Mouse (Mus musculus): ENCODE measurements around the gene Gpkow. TPM values are rescaled to one million over a fixed set of nuclear protein-coding genes. Genes with fewer than 3 reads are reported as not detected.

The Gpkow gene
- polyA plus RNA-seq (2012; ENCODE audit: insufficient read depth, insufficient read length, low replicate concordance, missing spikeins) = not detected in 2 replicates

DNA sequence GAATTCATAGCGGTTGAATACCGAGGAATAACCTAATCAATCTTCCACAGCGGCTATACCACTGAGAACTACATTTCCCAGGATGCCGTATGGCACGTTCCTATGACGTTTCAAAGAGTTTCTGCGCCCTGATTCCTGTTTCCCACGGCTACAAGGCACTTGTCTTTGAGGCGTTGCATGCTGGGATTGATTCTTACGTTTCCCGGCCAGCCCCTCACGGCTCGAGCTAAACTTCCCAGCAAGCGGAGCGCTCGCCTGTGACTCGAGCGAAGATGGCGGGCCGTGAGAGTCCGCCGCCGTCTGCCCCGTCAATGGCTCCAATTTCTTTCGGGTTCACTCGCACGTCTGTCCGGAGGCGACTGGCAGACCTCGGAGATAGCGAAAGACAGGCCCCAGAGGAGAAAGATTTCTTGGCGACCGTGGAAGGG is at the start of gene Gpkow:
TSS of gene Gpkow (plus strand) at position 178 of the 428 bp plus-strand sequence.
- Histone ChIP-seq H3K27ac (ENCODE audit: insufficient read depth, low read depth, low read length) (no peak within 1 kb of the TSS), H3K4me3 (ENCODE audit: insufficient read depth, low read depth, low read length) (peak within 1 kb of the TSS; percentile 78), H3K4me1 (ENCODE audit: control insufficient read depth, insufficient read depth, low read length) (0 out of 2 replicates have a peak, but pooled peaks cover 7% of the 10 kb centered on the region)
- WGBS = 13% methylated on average over 33 of the region's 33 CpGs
- TF ChIP-seq POLR2A (IDR thresholded peaks at IDR 0.05; ENCODE audit: insufficient read depth, low read depth, low read length) (peak; percentile 86), CTCF (IDR thresholded peaks at IDR 0.05; ENCODE audit: insufficient read depth, low read depth, low read length) (no peak)

DNA sequence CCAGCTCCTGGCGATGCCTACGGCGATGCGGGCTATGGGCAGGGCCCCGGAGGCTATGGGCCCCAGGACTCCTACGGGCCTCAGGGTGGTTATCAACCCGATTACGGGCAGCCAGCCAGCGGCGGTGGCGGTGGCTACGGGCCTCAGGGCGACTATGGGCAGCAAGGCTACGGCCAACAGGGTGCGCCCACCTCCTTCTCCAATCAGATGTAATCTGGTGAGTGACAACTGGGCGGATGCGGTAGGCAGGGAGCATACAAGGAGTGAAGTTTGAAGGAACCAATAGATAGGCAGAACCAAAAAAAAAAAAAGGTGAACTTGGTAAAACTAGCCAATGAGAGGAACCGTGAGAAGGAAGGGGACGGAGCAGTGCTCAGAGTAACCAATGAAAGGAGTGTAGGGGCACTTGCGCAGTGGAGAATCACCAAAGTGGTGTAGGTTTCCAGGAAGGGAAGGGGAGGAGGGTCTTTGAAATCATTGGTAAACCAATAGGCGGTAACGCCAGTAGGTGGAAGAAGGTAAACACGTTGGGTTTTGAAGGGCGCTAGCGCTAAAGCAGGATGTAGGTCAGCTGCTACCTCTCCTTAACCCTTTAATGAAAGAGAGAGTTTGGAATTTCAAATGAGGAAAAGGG is 48.1 kb upstream of the Gpkow start:
- WGBS = 19% methylated on average over 25 of the region's 25 CpGs
- TF ChIP-seq CTCF (IDR thresholded peaks at IDR 0.05; ENCODE audit: insufficient read depth, low read depth, low read length) (no peak), POLR2A (IDR thresholded peaks at IDR 0.05; ENCODE audit: insufficient read depth, low read depth, low read length) (0 out of 2 replicates have a peak, but pooled peaks have one; percentile 23)
- peak overlapping the region; percentile 73 for H3K27ac ChIP-seq (ENCODE audit: insufficient read depth, low read depth, low read length)
- H3K4me1 ChIP-seq (ENCODE audit: control insufficient read depth, insufficient read depth, low read length) = peaks cover 15% of the 10 kb centered on the region
- peak overlapping the region; percentile 45 for H3K4me3 ChIP-seq (ENCODE audit: insufficient read depth, low read depth, low read length)

- TF ChIP-seq CTCF (IDR thresholded peaks at IDR 0.05; ENCODE audit: insufficient read depth, low read depth, low read length) (no peak), POLR2A (IDR thresholded peaks at IDR 0.05; ENCODE audit: insufficient read depth, low read depth, low read length) (no peak)
- Histone ChIP-seq H3K4me1 (ENCODE audit: control insufficient read depth, insufficient read depth, low read length) (peaks cover 15% of the 10 kb centered on the region), H3K27ac (ENCODE audit: insufficient read depth, low read depth, low read length) (no peak within 1 kb of the TSS), H3K4me3 (ENCODE audit: insufficient read depth, low read depth, low read length) (peak within 1 kb of the TSS; percentile 42)
- 12% methylated on average over 26 of the region's 26 CpGs for WGBS
Observed at GRCm38 (mm10) chrX:7657221-7657639, 39.7 kb upstream of the Gpkow start, which contains the start of gene Prickle3. TSS of gene Prickle3 (plus strand) at chrX:7657260.

GRCm38 (mm10) chrX:7658031-7658784 is 38.7 kb upstream of the Gpkow start:
- peaks cover 15% of the 10 kb centered on the region for H3K4me1 ChIP-seq (ENCODE audit: control insufficient read depth, insufficient read depth, low read length)
- no peak overlapping the region for H3K4me3 ChIP-seq (ENCODE audit: insufficient read depth, low read depth, low read length)
- no peak for TF ChIP-seq POLR2A (IDR thresholded peaks at IDR 0.05; ENCODE audit: insufficient read depth, low read depth, low read length)
- no peak for TF ChIP-seq CTCF (IDR thresholded peaks at IDR 0.05; ENCODE audit: insufficient read depth, low read depth, low read length)
- no peak overlapping the region for H3K27ac ChIP-seq (ENCODE audit: insufficient read depth, low read depth, low read length)
- WGBS = 39% methylated on average over 15 of the region's 15 CpGs

- H3K4me1 ChIP-seq (ENCODE audit: control insufficient read depth, insufficient read depth, low read length) = peaks cover 15% of the 10 kb centered on the region
- TF ChIP-seq POLR2A (IDR thresholded peaks at IDR 0.05; ENCODE audit: insufficient read depth, low read depth, low read length) (no peak), CTCF (IDR thresholded peaks at IDR 0.05; ENCODE audit: insufficient read depth, low read depth, low read length) (no peak)
- WGBS = 73% methylated on average over 11 of the region's 11 CpGs
- H3K27ac ChIP-seq (ENCODE audit: insufficient read depth, low read depth, low read length) = no peak overlapping the region
- H3K4me3 ChIP-seq (ENCODE audit: insufficient read depth, low read depth, low read length) = no peak overlapping the region
Observed at GRCm38 (mm10) chrX:7658785-7659589, 37.9 kb upstream of the Gpkow start.

DNA sequence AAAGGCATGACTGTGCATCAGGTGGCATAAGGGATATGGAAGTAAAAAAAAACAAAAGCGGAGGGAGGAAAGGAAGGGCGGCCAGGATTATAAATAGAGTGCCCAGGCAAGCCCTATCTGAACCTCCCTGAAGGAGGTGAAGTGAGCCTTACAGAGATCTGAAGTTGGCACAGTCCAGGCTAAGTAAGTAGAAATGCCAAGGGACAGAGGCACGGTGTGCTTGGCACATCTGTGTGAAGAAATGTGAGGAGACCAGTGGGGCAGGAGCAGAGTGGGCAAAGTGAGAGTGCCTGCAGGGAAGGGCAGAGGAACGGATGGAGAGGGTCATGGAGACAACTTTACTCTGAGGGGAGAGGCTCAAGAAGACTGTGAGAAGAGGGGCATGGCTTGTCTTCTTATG is 35.8 kb upstream of the Gpkow start:
- H3K4me1 ChIP-seq (ENCODE audit: control insufficient read depth, insufficient read depth, low read length) = peaks cover 15% of the 10 kb centered on the region
- TF ChIP-seq POLR2A (IDR thresholded peaks at IDR 0.05; ENCODE audit: insufficient read depth, low read depth, low read length) = no peak
- TF ChIP-seq CTCF (IDR thresholded peaks at IDR 0.05; ENCODE audit: insufficient read depth, low read depth, low read length) = no peak
- no peak overlapping the region for H3K4me3 ChIP-seq (ENCODE audit: insufficient read depth, low read depth, low read length)
- no peak overlapping the region for H3K27ac ChIP-seq (ENCODE audit: insufficient read depth, low read depth, low read length)
- WGBS = 81% methylated on average over 4 of the region's 4 CpGs

DNA sequence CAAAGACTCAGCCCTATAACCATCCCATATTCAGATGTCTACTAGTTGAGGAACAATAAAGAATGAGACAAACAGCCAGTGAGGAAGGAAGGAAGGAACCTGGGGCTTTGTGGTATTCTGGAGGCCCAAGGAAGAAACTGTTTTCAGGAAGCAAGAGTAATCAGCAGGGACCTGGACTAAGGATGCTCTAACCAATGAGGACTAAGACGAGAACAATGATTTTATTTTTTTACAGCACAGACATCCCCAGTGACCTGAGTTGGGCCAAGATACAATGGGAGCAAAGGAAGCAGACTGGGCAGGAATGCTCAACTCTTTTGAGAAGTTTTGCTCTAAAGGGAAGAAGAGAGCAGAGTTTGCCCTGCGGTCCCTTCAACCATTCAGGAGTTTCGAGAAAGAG is 34.0 kb upstream of the Gpkow start:
- Histone ChIP-seq H3K27ac (ENCODE audit: insufficient read depth, low read depth, low read length) (no peak overlapping the region), H3K4me3 (ENCODE audit: insufficient read depth, low read depth, low read length) (no peak overlapping the region), H3K4me1 (ENCODE audit: control insufficient read depth, insufficient read depth, low read length) (peaks cover 9% of the 10 kb centered on the region)
- TF ChIP-seq CTCF (IDR thresholded peaks at IDR 0.05; ENCODE audit: insufficient read depth, low read depth, low read length) (no peak), POLR2A (IDR thresholded peaks at IDR 0.05; ENCODE audit: insufficient read depth, low read depth, low read length) (no peak)
- 84% methylated on average over 3 of the region's 3 CpGs for WGBS

- whole genome bisulfite sequencing = 84% methylated on average over 11 of the region's 11 CpGs
- no peaks in the 10 kb centered on the region for H3K4me1 ChIP-seq (ENCODE audit: control insufficient read depth, insufficient read depth, low read length)
- no peak for TF ChIP-seq CTCF (IDR thresholded peaks at IDR 0.05; ENCODE audit: insufficient read depth, low read depth, low read length)
- TF ChIP-seq POLR2A (IDR thresholded peaks at IDR 0.05; ENCODE audit: insufficient read depth, low read depth, low read length) = no peak
- H3K27ac ChIP-seq (ENCODE audit: insufficient read depth, low read depth, low read length) = no peak overlapping the region
- H3K4me3 ChIP-seq (ENCODE audit: insufficient read depth, low read depth, low read length) = no peak overlapping the region
Observed at GRCm38 (mm10) chrX:7664791-7665190, 32.1 kb upstream of the Gpkow start.
